20 mouse cellular contexts compared by ENCODE assay signal in the genomic region with DNA sequence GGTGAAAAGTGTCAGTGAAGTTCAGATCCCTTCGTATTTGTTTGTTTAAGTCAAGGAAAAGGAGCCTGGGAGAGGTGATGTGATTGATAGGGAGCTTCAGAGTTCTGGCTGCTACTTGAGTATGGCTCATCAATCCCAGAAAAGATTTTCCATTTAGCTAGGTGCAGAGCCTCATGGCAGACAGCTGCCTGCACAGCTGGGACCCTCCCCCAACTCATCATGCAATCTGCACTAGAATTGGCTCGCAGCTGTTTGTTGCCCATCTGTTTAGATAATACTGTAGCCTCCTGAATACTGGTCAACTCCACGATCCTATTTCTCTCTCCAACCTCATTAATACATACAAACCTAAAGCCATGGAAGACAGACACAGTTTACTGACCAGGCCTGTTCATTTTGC.
DNase-seq lines count a peak whose midpoint lies in the region; ATAC-seq lines count a peak whose summit lies in the region.
"Had no signal": no experiment of that assay in that cellular context is flagged by ENCODE, and none has a peak within 500 bp of the region (broad histone marks: within the 10 kb centered on the region; RNA-seq: fewer than 3 reads in every experiment).

No protein-coding gene starts in this region.

- DNase-seq in forebrain, embryonic 14.5 days (ENCODE audit: low spot score) = peak; percentile 10
- DNase-seq in retina, postnatal 7 days (ENCODE audit: low read depth, low spot score) = peak; percentile 11
- no peak for DNase-seq in retina, postnatal 1 day
- peak; percentile 29 for DNase-seq in mesoderm, embryonic 11.5 days (ENCODE audit: low read depth, low spot score)
- DNase-seq in cerebellum, postnatal 10 days = no peak
- DNase-seq in thymus, postnatal 25 days = no peak
- DNase-seq in liver, embryonic 11.5 days (ENCODE audit: low spot score) = no peak
- DNase-seq: adrenal gland, postnatal 36 days; cerebellum, adult 8-10 months; gastrocnemius, postnatal 36 days; heart, postnatal 14 days; layer of hippocampus, postnatal 36 days; lung, postnatal 10 days had no signal

- no peaks in the 10 kb centered on the region for H3K27me3 ChIP-seq in forebrain, embryonic 14.5 days (replicated peaks; ENCODE audit: control insufficient read depth, insufficient read depth, low read length)
- H3K27me3 ChIP-seq in forebrain, embryonic 16.5 days (replicated peaks; ENCODE audit: control insufficient read depth, insufficient read depth, low read length) = no peaks in the 10 kb centered on the region
- H3K27me3 ChIP-seq in liver, embryonic 11.5 days (replicated peaks; ENCODE audit: control insufficient read depth, insufficient read depth, low read length) = no peaks in the 10 kb centered on the region
- H3K27me3 ChIP-seq: forebrain, embryonic 13.5 days; megakaryocyte, embryonic 14.5 days had no signal

- no peak overlapping the region for H3K4me3 ChIP-seq in forebrain, embryonic 14.5 days (ENCODE audit: low read depth, low read length)
- H3K4me3 ChIP-seq in forebrain, embryonic 16.5 days (replicated peaks; ENCODE audit: low read length) = no peak overlapping the region
- H3K4me3 ChIP-seq in liver, embryonic 11.5 days (ENCODE audit: low read depth, low read length) = no peak overlapping the region
- H3K4me3 ChIP-seq: forebrain, embryonic 13.5 days; heart, embryonic 10.5 days; megakaryocyte, embryonic 14.5 days; myocyte had no signal

- no peaks in the 10 kb centered on the region for H3K4me1 ChIP-seq in forebrain, embryonic 14.5 days (ENCODE audit: control insufficient read depth, insufficient read depth, low read length)
- H3K4me1 ChIP-seq in forebrain, embryonic 16.5 days (replicated peaks; ENCODE audit: control insufficient read depth, insufficient read depth, low read length) = no peaks in the 10 kb centered on the region
- H3K4me1 ChIP-seq in liver, embryonic 11.5 days (replicated peaks; ENCODE audit: control insufficient read depth, insufficient read depth, low read length) = no peaks in the 10 kb centered on the region
- H3K4me1 ChIP-seq: forebrain, embryonic 13.5 days; heart, embryonic 10.5 days; megakaryocyte, embryonic 14.5 days had no signal

- H3K4me2 ChIP-seq in forebrain, embryonic 14.5 days (ENCODE audit: low read length) = no peak overlapping the region
- H3K4me2 ChIP-seq in forebrain, embryonic 16.5 days (ENCODE audit: low read length) = no peak overlapping the region
- H3K4me2 ChIP-seq in liver, embryonic 11.5 days = no peak overlapping the region
- H3K4me2 ChIP-seq: forebrain, embryonic 13.5 days had no signal

- no peaks in the 10 kb centered on the region for H3K36me3 ChIP-seq in forebrain, embryonic 14.5 days (ENCODE audit: control insufficient read depth, insufficient read depth, low read length)
- no peaks in the 10 kb centered on the region for H3K36me3 ChIP-seq in forebrain, embryonic 16.5 days (ENCODE audit: control insufficient read depth, insufficient read depth)
- no peaks in the 10 kb centered on the region for H3K36me3 ChIP-seq in liver, embryonic 11.5 days (ENCODE audit: control insufficient read depth, insufficient read depth, low read length)
- H3K36me3 ChIP-seq: heart, embryonic 10.5 days had no signal

- no peak overlapping the region for H3K27ac ChIP-seq in forebrain, embryonic 14.5 days (ENCODE audit: low read depth, low read length)
- H3K27ac ChIP-seq in forebrain, embryonic 16.5 days (ENCODE audit: low read length) = no peak overlapping the region
- H3K27ac ChIP-seq in liver, embryonic 11.5 days (ENCODE audit: low read depth, low read length) = no peak overlapping the region
- H3K27ac ChIP-seq: forebrain, embryonic 13.5 days; heart, embryonic 10.5 days; kidney, postnatal 0 days; liver, embryonic 14.5 days had no signal

- H3K9me3 ChIP-seq in forebrain, embryonic 14.5 days (replicated peaks; ENCODE audit: control insufficient read depth, low read length) = no peaks in the 10 kb centered on the region
- no peaks in the 10 kb centered on the region for H3K9me3 ChIP-seq in forebrain, embryonic 16.5 days (ENCODE audit: control insufficient read depth, low read length)
- H3K9me3 ChIP-seq in liver, embryonic 11.5 days (ENCODE audit: control insufficient read depth, low read length) = no peaks in the 10 kb centered on the region
- H3K9me3 ChIP-seq: forebrain, embryonic 13.5 days; heart, embryonic 10.5 days; megakaryocyte, embryonic 14.5 days had no signal

- no peak overlapping the region for H3K9ac ChIP-seq in forebrain, embryonic 14.5 days (ENCODE audit: low read length)
- no peak overlapping the region for H3K9ac ChIP-seq in forebrain, embryonic 16.5 days (replicated peaks; ENCODE audit: low read depth, low read length)
- no peak overlapping the region for H3K9ac ChIP-seq in liver, embryonic 11.5 days (ENCODE audit: low read depth, low read length)
- H3K9ac ChIP-seq: forebrain, embryonic 13.5 days; liver, embryonic 14.5 days had no signal

- WGBS in forebrain, embryonic 14.5 days = 74% methylated on average over 3 of the region's 3 CpGs
- 69% methylated on average over 3 of the region's 3 CpGs for WGBS in forebrain, embryonic 16.5 days
- 46% methylated on average over 3 of the region's 3 CpGs for WGBS in liver, embryonic 11.5 days

- no peak for ATAC-seq in forebrain, embryonic 14.5 days
- ATAC-seq in forebrain, embryonic 16.5 days = no peak
- ATAC-seq in liver, embryonic 11.5 days (replicated peaks; ENCODE audit: low FRiP score) = no peak
- ATAC-seq: forebrain, embryonic 13.5 days had no signal

Comparison
In these comparisons a context has a peak if more than half of its experiments do, and no peak if none do; other contexts are left out.
1. DNase-seq: peak in forebrain, embryonic 14.5 days (single experiment), retina, postnatal 7 days (single experiment) and mesoderm, embryonic 11.5 days (single experiment); none in retina, postnatal 1 day (single experiment), cerebellum, postnatal 10 days (0 of 2), thymus, postnatal 25 days (single experiment) and liver, embryonic 11.5 days (single experiment).